Mouse (Mus musculus): ENCODE results near the gene Ccdc74a. TPM values are rescaled to one million over a fixed set of nuclear protein-coding genes. Genes with fewer than 3 reads are reported as not detected.

The Ccdc74a gene
- polyA plus RNA-seq, 1 experiment from 2014 or later: 7.7 TPM

DNA sequence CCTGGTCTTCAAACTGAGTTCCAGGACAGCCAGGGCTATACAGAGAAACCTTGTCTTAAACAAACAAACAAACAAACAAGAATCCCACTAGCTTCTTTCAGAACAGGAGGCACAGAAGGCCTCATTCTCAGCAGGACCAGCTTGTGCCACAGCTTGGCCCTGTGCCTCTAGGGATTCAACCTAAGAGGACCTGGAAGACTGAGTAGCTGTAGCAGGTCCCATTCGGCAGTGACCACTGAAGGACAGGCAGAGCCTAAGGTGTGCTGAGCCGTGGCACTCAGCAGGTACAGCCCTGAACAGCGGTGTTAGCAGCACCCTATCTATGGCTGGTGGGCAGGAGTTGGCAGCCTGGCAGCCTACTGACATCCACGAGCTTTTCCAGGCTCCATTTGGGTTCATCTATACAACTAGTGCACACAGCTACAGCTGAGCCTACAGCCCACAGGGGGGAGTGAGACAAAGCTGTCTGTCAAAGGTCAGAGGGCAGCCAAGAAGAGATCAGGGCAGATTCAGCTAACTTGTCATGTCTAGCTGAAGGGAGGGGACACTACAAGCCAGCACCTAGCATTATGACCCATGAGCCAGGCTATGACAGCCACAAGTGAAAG, 8.0 kb downstream of the Ccdc74a start:
- Histone ChIP-seq H3K36me3 (ENCODE audit: insufficient read depth, low read length) (peaks cover 54% of the 10 kb centered on the region), H3K4me3 (ENCODE audit: low read length) (no peak overlapping the region), H3K4me1 (ENCODE audit: insufficient read depth, low read length) (no peaks in the 10 kb centered on the region), H3K27ac (ENCODE audit: low read length) (no peak overlapping the region), H3K9me3 (ENCODE audit: low read length) (no peaks in the 10 kb centered on the region), H3K9ac (replicated peaks; ENCODE audit: low read length) (no peak overlapping the region), H3K27me3 (ENCODE audit: insufficient read depth, low read length) (no peaks in the 10 kb centered on the region), H3K4me2 (replicated peaks; ENCODE audit: low read depth, low read length) (no peak overlapping the region)
- 94% methylated on average over 4 of the region's 4 CpGs for WGBS
- no peak for ATAC-seq (ENCODE audit: low FRiP score, low TSS enrichment)

DNA sequence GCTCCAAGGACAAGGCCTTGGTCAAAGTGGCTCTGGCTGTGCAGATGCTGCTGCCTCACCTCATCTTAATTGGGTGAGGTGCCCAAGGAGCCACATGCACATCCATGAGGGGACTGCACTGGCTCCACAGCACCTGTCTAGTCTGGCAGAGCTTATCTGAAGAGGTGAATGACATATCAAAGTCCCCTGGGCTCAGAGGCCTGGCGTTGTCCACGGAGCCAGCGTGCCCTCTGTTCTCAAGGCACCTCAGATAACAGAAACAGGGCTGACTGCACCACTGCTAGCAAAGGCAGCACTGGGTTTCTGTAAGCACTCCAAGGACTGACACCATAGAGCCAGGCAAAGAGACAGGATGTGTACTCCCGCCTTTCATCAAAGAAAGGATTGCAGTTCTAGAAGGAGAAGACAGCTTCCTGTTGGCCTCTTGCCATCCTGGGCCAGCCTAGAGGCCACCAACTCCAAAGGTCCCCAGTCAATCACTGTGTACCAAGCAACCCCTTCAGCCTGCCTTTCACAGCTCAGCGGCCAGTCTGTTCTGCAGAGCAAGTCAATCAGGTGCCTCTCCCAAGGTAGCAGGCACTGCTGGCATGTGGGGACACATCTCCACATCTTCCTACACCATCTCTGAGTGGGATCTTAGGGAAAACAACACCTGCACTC, 10.1 kb downstream of the Ccdc74a start:
- H3K27me3 ChIP-seq (ENCODE audit: insufficient read depth, low read length): no peaks in the 10 kb centered on the region
- H3K27ac ChIP-seq (ENCODE audit: low read length): no peak overlapping the region
- H3K4me3 ChIP-seq (ENCODE audit: low read length): no peak overlapping the region
- H3K36me3 ChIP-seq (ENCODE audit: insufficient read depth, low read length): peaks cover 64% of the 10 kb centered on the region
- H3K4me2 ChIP-seq (replicated peaks; ENCODE audit: low read depth, low read length): no peak overlapping the region
- H3K9ac ChIP-seq (replicated peaks; ENCODE audit: low read length): no peak overlapping the region
- H3K9me3 ChIP-seq (ENCODE audit: low read length): no peaks in the 10 kb centered on the region
- WGBS: 85% methylated on average over 5 of the region's 5 CpGs
- no peak; the same call in 1 of the 2 replicates for ATAC-seq (ENCODE audit: low FRiP score, low TSS enrichment)
- no peaks in the 10 kb centered on the region for H3K4me1 ChIP-seq (ENCODE audit: insufficient read depth, low read length)

DNA sequence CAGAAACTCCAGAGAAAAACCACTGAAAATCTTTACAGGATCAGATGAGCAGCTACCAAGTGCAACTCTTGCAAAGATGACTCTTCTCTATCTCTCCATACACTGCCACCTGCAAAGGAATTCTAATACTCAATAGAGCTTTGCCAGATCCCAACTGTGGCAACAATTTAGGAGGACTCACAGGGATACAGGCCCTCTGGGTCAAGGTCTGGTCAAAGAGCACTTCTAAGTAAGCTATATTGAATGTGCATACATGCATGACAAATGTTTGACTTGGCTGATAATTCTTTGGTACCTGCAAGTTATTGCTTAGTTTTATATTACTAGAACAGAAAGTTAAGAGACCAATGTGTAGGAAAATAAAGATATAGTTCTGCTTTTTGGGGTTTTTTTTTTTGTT, 19.3 kb downstream of the Ccdc74a start:
- no peaks in the 10 kb centered on the region for H3K9me3 ChIP-seq (ENCODE audit: low read length)
- no peaks in the 10 kb centered on the region for H3K27me3 ChIP-seq (ENCODE audit: insufficient read depth, low read length)
- H3K4me1 ChIP-seq (ENCODE audit: insufficient read depth, low read length): no peaks in the 10 kb centered on the region
- no peak overlapping the region for H3K4me3 ChIP-seq (ENCODE audit: low read length)
- H3K36me3 ChIP-seq (ENCODE audit: insufficient read depth, low read length): peaks cover 44% of the 10 kb centered on the region
- ATAC-seq (ENCODE audit: low FRiP score, low TSS enrichment): no peak
- no peak overlapping the region for H3K9ac ChIP-seq (replicated peaks; ENCODE audit: low read length)
- H3K4me2 ChIP-seq (replicated peaks; ENCODE audit: low read depth, low read length): no peak overlapping the region
- no peak overlapping the region for H3K27ac ChIP-seq (ENCODE audit: low read length)

DNA sequence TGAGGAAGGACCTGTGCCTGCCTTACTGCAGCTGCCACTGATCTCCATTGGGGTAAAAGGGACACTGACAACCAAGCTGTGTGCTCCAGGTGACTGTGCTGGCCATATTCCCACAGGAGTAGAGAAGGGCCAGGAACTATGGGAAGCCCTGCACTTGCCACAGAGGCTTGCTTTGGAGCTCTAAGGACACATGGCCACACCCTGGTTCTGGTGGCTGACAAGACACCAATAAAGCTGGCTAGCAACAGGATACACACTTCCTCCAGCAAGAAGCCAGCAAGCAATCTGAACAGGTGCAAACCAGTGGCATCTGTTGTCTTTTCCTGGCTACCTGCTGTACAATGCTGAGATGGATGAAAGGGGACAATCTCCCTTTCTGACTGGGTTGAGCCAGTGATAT, 23.6 kb downstream of the Ccdc74a start:
- Histone ChIP-seq H3K9ac (replicated peaks; ENCODE audit: low read length) (no peak overlapping the region), H3K9me3 (ENCODE audit: low read length) (no peaks in the 10 kb centered on the region), H3K27ac (ENCODE audit: low read length) (no peak overlapping the region), H3K4me1 (ENCODE audit: insufficient read depth, low read length) (no peaks in the 10 kb centered on the region), H3K4me3 (ENCODE audit: low read length) (no peak overlapping the region), H3K27me3 (ENCODE audit: insufficient read depth, low read length) (no peaks in the 10 kb centered on the region), H3K4me2 (replicated peaks; ENCODE audit: low read depth, low read length) (no peak overlapping the region), H3K36me3 (ENCODE audit: insufficient read depth, low read length) (peaks cover 54% of the 10 kb centered on the region)
- ATAC-seq (ENCODE audit: low FRiP score, low TSS enrichment): no peak

DNA sequence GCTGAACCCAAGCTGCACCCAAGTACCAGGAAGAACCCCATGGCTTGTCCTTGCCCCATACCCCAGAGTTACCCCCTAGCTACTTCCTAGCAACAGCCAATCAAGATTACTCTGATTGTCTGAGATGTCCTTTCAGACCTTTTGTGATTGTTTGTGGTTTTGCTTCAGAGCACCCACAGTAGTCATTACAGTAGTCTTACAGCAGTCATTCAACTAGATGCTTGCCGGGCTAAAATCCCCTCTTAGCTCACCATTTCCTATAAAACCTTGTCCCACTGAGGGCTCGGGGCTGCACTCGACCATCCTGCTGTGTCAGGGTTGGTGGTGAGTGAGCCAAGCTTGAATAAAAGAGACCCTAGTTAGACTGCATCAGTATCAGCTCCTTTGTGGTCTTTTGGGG, 48.6 kb downstream of the Ccdc74a start:
- Histone ChIP-seq H3K4me3 (ENCODE audit: low read length) (no peak overlapping the region), H3K27me3 (ENCODE audit: insufficient read depth, low read length) (no peaks in the 10 kb centered on the region), H3K36me3 (ENCODE audit: insufficient read depth, low read length) (peaks cover 38% of the 10 kb centered on the region), H3K9ac (replicated peaks; ENCODE audit: low read length) (no peak overlapping the region), H3K4me1 (ENCODE audit: insufficient read depth, low read length) (no peaks in the 10 kb centered on the region), H3K9me3 (ENCODE audit: low read length) (no peaks in the 10 kb centered on the region), H3K4me2 (replicated peaks; ENCODE audit: low read depth, low read length) (no peak overlapping the region), H3K27ac (ENCODE audit: low read length) (no peak overlapping the region)
- ATAC-seq (ENCODE audit: low FRiP score, low TSS enrichment): no peak
- 89% methylated on average over 3 of the region's 3 CpGs for WGBS

Other genes with a start within 250 kb of the Ccdc74a start
- gene Snap29, start 240.5 kb upstream of the Ccdc74a start, polyA plus RNA-seq (2015; fragmentation: Nextera tagmentation; extraction: Ambion mirVana): 14.7 and 15.6 TPM in 2 replicates
- 39.1 and 39.2 TPM in 2 replicates for gene Pi4ka, start 240.2 kb upstream of the Ccdc74a start, polyA plus RNA-seq (2015; fragmentation: Nextera tagmentation; extraction: Ambion mirVana)
- gene Crkl, start 194.5 kb upstream of the Ccdc74a start, polyA plus RNA-seq (2015; fragmentation: Nextera tagmentation; extraction: Ambion mirVana): 77.6 and 78.5 TPM in 2 replicates
- 3.4 and 3.6 TPM in 2 replicates for gene Aifm3, start 156.9 kb upstream of the Ccdc74a start, polyA plus RNA-seq (2015; fragmentation: Nextera tagmentation; extraction: Ambion mirVana)
- gene Lztr1, start 137.8 kb upstream of the Ccdc74a start, polyA plus RNA-seq (2015; fragmentation: Nextera tagmentation; extraction: Ambion mirVana): 102 and 113 TPM in 2 replicates
- gene Thap7, start 115.3 kb upstream of the Ccdc74a start, polyA plus RNA-seq (2015; fragmentation: Nextera tagmentation; extraction: Ambion mirVana): 61.1 and 61.5 TPM in 2 replicates
- 0.18 and 0.20 TPM in 2 replicates for gene Lrrc74b, start 85.2 kb upstream of the Ccdc74a start, polyA plus RNA-seq (2015; fragmentation: Nextera tagmentation; extraction: Ambion mirVana)
- 1.2 TPM in 2 replicates for gene P2rx6, start 84.6 kb upstream of the Ccdc74a start, polyA plus RNA-seq (2015; fragmentation: Nextera tagmentation; extraction: Ambion mirVana)
- 11.8 and 12.6 TPM in 2 replicates for gene Slc7a4, start 63.3 kb upstream of the Ccdc74a start, polyA plus RNA-seq (2015; fragmentation: Nextera tagmentation; extraction: Ambion mirVana)
- 38.8 and 44.2 TPM in 2 replicates for gene Smpd4, start 27.1 kb upstream of the Ccdc74a start, polyA plus RNA-seq (2015; fragmentation: Nextera tagmentation; extraction: Ambion mirVana)
- gene Med15, start 86.4 kb downstream of the Ccdc74a start, polyA plus RNA-seq (2015; fragmentation: Nextera tagmentation; extraction: Ambion mirVana): 44.1 and 56.1 TPM in 2 replicates
- 69.8 and 72.0 TPM in 2 replicates for gene Klhl22, start 113.1 kb downstream of the Ccdc74a start, polyA plus RNA-seq (2015; fragmentation: Nextera tagmentation; extraction: Ambion mirVana)
- 8.1 and 8.9 TPM in 2 replicates for gene Scarf2, start 150.8 kb downstream of the Ccdc74a start, polyA plus RNA-seq (2015; fragmentation: Nextera tagmentation; extraction: Ambion mirVana)
- 0.09 TPM in 1 of 2 replicates, not detected in the other for gene B830017H08Rik, start 186.7 kb downstream of the Ccdc74a start, polyA plus RNA-seq (2015; fragmentation: Nextera tagmentation; extraction: Ambion mirVana)
- gene Car15, start 191.9 kb downstream of the Ccdc74a start, polyA plus RNA-seq (2015; fragmentation: Nextera tagmentation; extraction: Ambion mirVana): 35.7 and 48.6 TPM in 2 replicates
- gene Gm20518, start 245.2 kb downstream of the Ccdc74a start, polyA plus RNA-seq (2015; fragmentation: Nextera tagmentation; extraction: Ambion mirVana): 2.6 TPM in 2 replicates
- 0.09 TPM in 1 of 2 replicates, not detected in the other for gene Tssk1, start 247.8 kb downstream of the Ccdc74a start, polyA plus RNA-seq (2015; fragmentation: Nextera tagmentation; extraction: Ambion mirVana)

Data from kidney, embryonic 16.5 days (tissue).